Mouse (Mus musculus) neural tube, embryonic 12.5 days (tissue): ENCODE measurements at regions not wholly inside any gene's neighbourhood (a gene's known extent, or its start where the extent isn't known, plus 50 kb on each side); places are given as distances from the start of the nearest gene placed in this dataset.

Experiments used
- ATAC-seq: fragments of 200-750 bp; cut with Nextera tagmentation; 2 replicates; pipeline ENCODE4 v1.8.0; 2017; ENCODE audit warnings: low read depth, mild to moderate bottlenecking, moderate TSS enrichment, moderate library complexity; ENCODE audit not compliant: low FRiP score
- H3K27ac ChIP-seq: fragments of 300-500 bp; sonication (generic); 2 replicates; pipeline ENCODE4 v1.5.1; 2016
- H3K27me3 ChIP-seq: fragments of 300-500 bp; sonication (generic); replicated peaks from 2 replicates; pipeline ENCODE4 v1.6.1; 2016; ENCODE audit warnings: mild to moderate bottlenecking
- H3K36me3 ChIP-seq: fragments of 300-500 bp; sonication (generic); 2 replicates; pipeline ENCODE4 v1.6.1; 2016; ENCODE audit warnings: mild to moderate bottlenecking
- H3K4me1 ChIP-seq: fragments of 300-500 bp; sonication (generic); 2 replicates; pipeline ENCODE4 v1.6.1; 2016
- H3K4me2 ChIP-seq: fragments of 300-500 bp; sonication (generic); replicated peaks from 2 replicates; pipeline ENCODE4 v1.6.1; 2016; ENCODE audit warnings: mild to moderate bottlenecking
- H3K4me3 ChIP-seq: fragments of 300-500 bp; sonication (generic); 2 replicates; pipeline ENCODE4 v1.5.1; 2016
- H3K9ac ChIP-seq: fragments of 300-500 bp; sonication (generic); 2 replicates; pipeline ENCODE4 v1.6.1; 2016; ENCODE audit warnings: mild to moderate bottlenecking
- H3K9me3 ChIP-seq: fragments of 300-500 bp; sonication (generic); 2 replicates; pipeline ENCODE4 v1.6.1; 2016; ENCODE audit warnings: mild to moderate bottlenecking
- WGBS: fragments of 180-500 bp; shearing (Covaris S2); methylation state at CpG from one replicate; pipeline ENCODE4 v1.1.7; 2016; 5-methylcytosine and 5-hydroxymethylcytosine counted together

DNA sequence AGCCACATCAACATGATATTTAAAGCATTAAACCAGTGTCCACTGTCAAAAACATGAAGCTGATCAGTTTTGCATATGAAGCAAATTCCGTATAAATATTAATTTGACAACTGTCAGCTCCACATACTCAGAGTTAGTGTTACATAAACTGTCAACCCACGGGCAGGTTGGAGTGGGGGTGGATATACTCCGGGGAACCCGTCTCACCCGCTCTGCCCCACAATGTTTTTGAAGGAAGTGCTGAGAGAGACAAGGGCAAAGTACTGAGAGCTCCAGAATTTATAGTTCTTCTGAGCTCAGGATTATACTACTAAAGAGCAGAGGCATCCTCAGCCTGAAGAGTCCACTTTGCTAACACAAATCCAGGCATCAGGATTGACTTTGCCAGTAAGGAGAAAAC is 132.5 kb upstream of the Ptprk start:
- Histone ChIP-seq H3K4me2 (no peak overlapping the region), H3K27me3 (no peaks in the 10 kb centered on the region), H3K27ac (no peak overlapping the region), H3K9me3 (no peaks in the 10 kb centered on the region), H3K4me3 (no peak overlapping the region), H3K36me3 (no peaks in the 10 kb centered on the region), H3K4me1 (no peaks in the 10 kb centered on the region), H3K9ac (no peak overlapping the region)
- WGBS, result 90% methylated on average over 5 of the region's 5 CpGs
- no peak for ATAC-seq

DNA sequence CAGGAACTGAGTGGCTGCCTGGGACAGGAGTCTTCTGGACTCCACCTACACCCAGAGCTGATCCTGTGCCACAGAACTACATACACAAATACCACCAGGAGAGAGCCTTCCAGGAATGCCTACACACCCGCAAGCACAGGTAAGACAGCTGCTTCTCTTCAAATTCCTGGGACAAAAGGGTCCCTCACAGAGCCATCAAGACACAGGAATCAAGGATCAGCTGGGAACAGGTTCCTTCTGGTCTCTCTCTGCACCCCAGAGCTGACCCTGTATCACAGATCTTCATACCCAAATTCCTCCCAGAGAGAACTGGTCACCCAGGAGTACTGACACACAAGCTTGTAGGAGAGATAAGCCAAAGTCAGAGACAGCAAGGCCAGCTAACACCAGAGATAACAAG is 125.5 kb upstream of the Ptprk start:
- no peak for ATAC-seq
- H3K4me2 ChIP-seq, result no peak overlapping the region
- WGBS, result 95% methylated on average over 1 of the region's 1 CpGs

DNA sequence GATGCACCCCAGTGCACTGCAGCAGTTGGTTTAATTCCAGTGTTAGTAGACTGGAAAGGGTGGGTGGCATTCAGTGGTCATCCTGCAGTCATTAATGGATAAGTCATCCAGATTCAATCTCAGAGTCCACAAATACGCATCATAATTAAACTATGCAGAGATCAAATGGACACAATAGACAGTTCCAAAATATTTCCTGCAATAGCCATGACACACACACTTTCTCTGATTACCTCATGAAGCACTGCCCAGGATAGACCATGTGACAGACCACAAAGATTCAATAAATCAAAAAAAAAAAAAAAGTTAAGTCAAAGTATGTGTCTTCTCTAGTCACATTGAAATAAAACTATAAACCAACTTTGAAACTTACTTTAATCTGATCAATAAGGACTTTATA is 106.4 kb upstream of the Ptprk start:
- H3K4me3 ChIP-seq, result no peak overlapping the region
- no peaks in the 10 kb centered on the region for H3K36me3 ChIP-seq
- H3K27me3 ChIP-seq, result no peaks in the 10 kb centered on the region
- no peaks in the 10 kb centered on the region for H3K9me3 ChIP-seq
- no peaks in the 10 kb centered on the region for H3K4me1 ChIP-seq
- no peak for ATAC-seq
- H3K9ac ChIP-seq, result no peak overlapping the region
- H3K4me2 ChIP-seq, result no peak overlapping the region
- WGBS, result 100% methylated on average over 1 of the region's 1 CpGs
- no peak overlapping the region for H3K27ac ChIP-seq

More for the DNA sequence above, 125.5 kb upstream of the Ptprk start:
- Histone ChIP-seq H3K36me3 (no peaks in the 10 kb centered on the region), H3K27me3 (no peaks in the 10 kb centered on the region), H3K9me3 (no peaks in the 10 kb centered on the region), H3K9ac (no peak overlapping the region), H3K4me3 (no peak overlapping the region), H3K4me1 (no peaks in the 10 kb centered on the region), H3K27ac (no peak overlapping the region)

DNA sequence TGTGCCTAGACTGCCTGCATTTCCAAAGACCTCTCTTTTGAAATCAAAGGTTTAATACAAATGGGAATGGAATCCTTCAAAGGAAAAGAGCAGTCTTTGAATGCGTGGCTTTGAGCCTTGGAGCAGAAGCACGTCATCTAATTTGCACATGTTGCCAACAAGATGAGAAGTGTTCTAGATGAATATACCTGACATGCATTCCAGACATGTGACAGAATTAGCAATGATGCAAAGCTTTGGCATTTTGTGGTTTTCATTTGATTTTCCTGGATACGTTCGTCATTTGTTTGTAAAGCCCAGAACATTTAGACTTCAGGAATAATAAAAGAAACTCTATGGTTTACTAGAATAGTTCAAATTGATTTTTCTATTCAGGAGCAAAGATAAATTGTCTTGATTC is 90.6 kb upstream of the Ptprk start:
- WGBS, result 93% methylated on average over 4 of the region's 4 CpGs
- H3K4me3 ChIP-seq, result no peak overlapping the region
- H3K4me2 ChIP-seq, result no peak overlapping the region
- ATAC-seq, result no peak
- H3K36me3 ChIP-seq, result no peaks in the 10 kb centered on the region
- no peak overlapping the region for H3K9ac ChIP-seq
- no peaks in the 10 kb centered on the region for H3K27me3 ChIP-seq
- H3K9me3 ChIP-seq, result no peaks in the 10 kb centered on the region
- H3K27ac ChIP-seq, result no peak overlapping the region
- no peaks in the 10 kb centered on the region for H3K4me1 ChIP-seq

DNA sequence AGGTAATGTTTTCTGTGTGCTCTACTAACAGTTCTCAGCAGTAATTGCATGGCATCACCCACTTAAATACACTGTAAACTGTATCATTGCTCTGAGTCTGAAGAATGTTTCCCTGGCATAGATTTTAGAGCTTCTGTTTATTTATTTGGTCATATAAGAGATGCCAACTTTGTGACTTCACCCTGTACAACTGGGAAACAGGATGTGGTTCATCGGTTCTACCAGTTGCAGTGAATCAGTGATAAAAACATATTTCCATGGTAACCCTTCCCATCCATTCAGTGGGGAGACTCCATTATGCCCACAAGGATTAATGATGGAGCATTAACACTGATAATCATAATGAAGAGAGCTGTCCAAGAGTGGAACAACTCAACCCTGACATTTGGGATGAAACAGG is 89.6 kb upstream of the Ptprk start:
- Histone ChIP-seq H3K27me3 (no peaks in the 10 kb centered on the region), H3K4me2 (no peak overlapping the region), H3K4me3 (no peak overlapping the region), H3K9me3 (no peaks in the 10 kb centered on the region), H3K9ac (no peak overlapping the region), H3K36me3 (no peaks in the 10 kb centered on the region), H3K4me1 (no peaks in the 10 kb centered on the region), H3K27ac (no peak overlapping the region)
- 73% methylated on average over 1 of the region's 1 CpGs for WGBS
- no peak for ATAC-seq

DNA sequence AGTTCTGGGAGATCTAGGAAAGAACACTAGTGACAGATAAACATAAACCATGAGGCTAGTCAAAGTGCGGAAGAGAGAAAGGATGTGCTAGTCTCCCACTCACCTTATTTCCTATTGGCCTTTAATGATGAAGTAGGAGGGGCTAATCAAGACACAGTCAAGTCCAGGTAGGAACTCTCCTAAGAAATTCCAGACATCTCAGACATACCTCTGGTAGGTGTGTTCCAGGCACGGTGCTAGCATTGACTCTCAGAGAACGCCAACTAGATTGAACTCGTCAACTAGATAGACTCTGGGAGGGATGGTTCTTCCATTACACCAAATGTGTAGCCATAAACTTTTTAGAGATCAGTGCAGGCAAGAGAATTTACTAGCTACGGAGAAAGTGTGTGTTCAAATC is 87.6 kb upstream of the Ptprk start:
- no peaks in the 10 kb centered on the region for H3K27me3 ChIP-seq
- no peak for ATAC-seq
- H3K4me1 ChIP-seq, result no peaks in the 10 kb centered on the region
- no peak overlapping the region for H3K4me2 ChIP-seq
- no peak overlapping the region for H3K4me3 ChIP-seq
- H3K36me3 ChIP-seq, result no peaks in the 10 kb centered on the region
- no peak overlapping the region for H3K27ac ChIP-seq
- H3K9ac ChIP-seq, result no peak overlapping the region
- no peaks in the 10 kb centered on the region for H3K9me3 ChIP-seq
- WGBS, result 91% methylated on average over 5 of the region's 5 CpGs

DNA sequence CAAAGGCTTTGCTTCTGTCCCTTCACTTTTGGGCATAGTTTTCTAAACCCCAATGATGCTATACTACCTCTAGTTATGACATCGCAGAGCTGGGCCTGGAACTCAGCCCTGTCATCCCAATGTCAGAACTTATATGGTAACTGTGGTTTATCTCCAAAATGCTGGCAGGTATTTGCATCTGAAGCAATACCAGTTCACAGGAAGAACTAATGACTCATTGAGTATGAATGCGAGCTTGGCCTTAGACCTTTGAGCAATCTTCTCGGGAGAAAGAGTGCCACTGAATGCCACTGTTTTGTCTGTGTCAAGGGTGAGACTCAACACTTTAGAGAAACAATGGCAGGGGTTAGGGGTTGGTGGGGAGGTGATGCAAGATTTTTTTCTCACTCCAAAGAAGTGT is 86.6 kb upstream of the Ptprk start:
- Histone ChIP-seq H3K9me3 (no peaks in the 10 kb centered on the region), H3K4me3 (no peak overlapping the region), H3K27ac (no peak overlapping the region), H3K4me2 (no peak overlapping the region), H3K36me3 (no peaks in the 10 kb centered on the region), H3K27me3 (no peaks in the 10 kb centered on the region), H3K9ac (no peak overlapping the region), H3K4me1 (no peaks in the 10 kb centered on the region)
- WGBS, result 67% methylated on average over 3 of the region's 3 CpGs
- ATAC-seq, result no peak

DNA sequence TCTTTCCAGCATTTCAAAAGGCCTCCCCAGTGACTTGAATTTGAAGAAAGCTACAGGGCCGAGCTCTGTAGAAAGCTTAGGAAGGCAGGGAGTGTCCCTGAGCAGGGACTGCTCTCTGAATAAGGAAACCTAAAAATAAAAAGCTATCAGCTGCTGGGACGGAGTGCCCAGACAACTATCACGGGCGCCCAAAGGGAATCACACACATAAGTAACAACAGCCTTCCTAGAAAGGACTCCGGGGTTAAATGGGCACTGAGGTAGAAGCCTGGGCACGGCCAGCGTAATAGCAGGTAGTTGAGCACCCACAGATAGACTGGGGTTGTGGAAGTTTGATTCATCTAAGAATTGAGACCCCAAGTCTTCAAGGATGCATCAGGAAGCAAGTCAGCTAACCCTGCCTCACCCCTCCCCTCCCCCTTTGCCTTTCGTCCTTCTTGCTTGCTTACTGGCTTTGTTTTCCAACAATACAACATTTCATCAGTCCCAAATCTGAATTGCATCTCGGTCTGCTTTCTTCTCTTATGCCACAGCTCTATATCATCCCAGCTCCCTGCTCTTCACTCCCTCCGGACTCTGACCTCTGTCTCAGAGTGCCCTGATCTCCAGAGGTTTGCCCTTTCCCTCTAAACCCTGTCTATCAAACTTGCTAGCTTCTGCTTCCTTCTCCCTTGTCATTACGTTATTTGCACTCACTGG is 84.1 kb upstream of the Ptprk start:
- WGBS, result 59% methylated on average over 11 of the region's 11 CpGs
- Histone ChIP-seq H3K36me3 (no peaks in the 10 kb centered on the region), H3K9me3 (no peaks in the 10 kb centered on the region), H3K4me2 (no peak overlapping the region), H3K27ac (no peak overlapping the region), H3K27me3 (no peaks in the 10 kb centered on the region), H3K4me3 (no peak overlapping the region), H3K4me1 (no peaks in the 10 kb centered on the region), H3K9ac (no peak overlapping the region)
- ATAC-seq, result peak; percentile 50; the same call in 1 of the 2 replicates

DNA sequence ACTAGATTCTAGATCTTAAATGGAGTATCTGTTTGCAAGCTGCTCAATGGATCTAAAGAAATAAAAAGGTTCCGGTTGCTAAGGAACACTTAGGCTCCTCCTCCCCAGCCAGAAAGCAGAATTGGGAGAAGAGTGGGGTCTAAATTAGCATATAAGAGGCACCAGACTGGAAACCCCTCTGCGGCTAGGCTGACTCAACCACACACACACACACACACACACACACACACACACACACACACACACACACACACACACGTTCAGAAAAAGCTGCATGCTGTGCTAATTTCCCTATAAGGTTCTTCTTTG is 83.6 kb upstream of the Ptprk start:
- Histone ChIP-seq H3K9me3 (no peaks in the 10 kb centered on the region), H3K36me3 (no peaks in the 10 kb centered on the region), H3K4me2 (no peak overlapping the region), H3K4me3 (no peak overlapping the region), H3K27ac (no peak overlapping the region), H3K4me1 (no peaks in the 10 kb centered on the region), H3K27me3 (no peaks in the 10 kb centered on the region), H3K9ac (no peak overlapping the region)
- 37% methylated on average over 3 of the region's 3 CpGs for WGBS
- ATAC-seq, result peak; percentile 58; the same call in 1 of the 2 replicates

DNA sequence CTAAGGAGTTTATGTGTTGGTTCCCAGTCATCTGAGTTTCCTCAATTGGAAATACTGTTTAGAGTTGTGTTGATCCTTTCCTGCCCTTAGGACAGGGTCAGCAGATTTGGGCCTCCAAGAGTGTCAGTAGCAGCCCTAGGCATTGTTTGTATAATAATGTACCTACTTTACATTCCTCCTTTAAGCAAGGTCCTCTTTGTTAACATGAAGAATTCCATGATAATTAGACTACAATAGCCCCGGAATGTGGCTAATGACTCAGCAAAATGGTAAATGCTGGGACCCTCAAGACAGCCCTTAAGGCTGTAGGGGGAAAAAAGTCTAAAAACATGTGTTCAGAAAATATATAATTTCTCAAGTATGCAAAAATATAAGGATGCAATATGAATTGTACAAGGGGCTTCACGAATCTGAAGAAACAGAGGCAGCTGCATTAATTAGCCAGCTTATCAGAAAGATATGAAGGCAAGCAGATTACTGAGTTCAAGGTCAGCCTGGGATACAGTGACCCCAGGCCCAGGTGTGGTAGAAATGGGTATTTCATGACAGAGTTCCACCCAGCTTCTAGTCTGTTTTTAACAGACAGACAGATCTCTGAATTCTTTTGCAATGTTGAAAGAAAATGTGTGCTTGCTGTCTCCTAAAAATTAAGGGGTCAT is 80.1 kb upstream of the Ptprk start:
- no peaks in the 10 kb centered on the region for H3K27me3 ChIP-seq
- no peak for ATAC-seq
- H3K4me2 ChIP-seq, result no peak overlapping the region
- no peaks in the 10 kb centered on the region for H3K9me3 ChIP-seq
- no peaks in the 10 kb centered on the region for H3K4me1 ChIP-seq
- no peak overlapping the region for H3K27ac ChIP-seq
- H3K9ac ChIP-seq, result no peak overlapping the region
- no peaks in the 10 kb centered on the region for H3K36me3 ChIP-seq
- WGBS, result 66% methylated on average over 2 of the region's 2 CpGs
- H3K4me3 ChIP-seq, result no peak overlapping the region

DNA sequence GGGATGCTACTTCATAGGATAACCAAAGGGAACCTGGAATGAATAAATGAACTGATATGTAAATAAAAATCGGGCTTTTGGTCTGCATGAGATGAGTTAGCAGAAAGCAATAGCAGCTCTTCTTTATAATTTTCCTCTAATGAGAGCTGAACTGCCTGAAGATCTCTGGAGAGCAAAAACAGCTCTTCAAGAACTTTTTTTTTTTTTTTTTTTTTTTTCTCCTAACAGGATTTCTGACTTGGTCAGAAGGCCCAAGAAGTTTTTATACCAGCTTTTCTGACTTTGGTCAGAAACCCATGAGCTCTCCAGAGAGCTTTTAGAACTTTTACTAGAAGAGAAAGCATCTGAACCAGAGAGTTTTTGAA is 79.6 kb upstream of the Ptprk start:
- no peak for ATAC-seq
- Histone ChIP-seq H3K4me3 (no peak overlapping the region), H3K36me3 (no peaks in the 10 kb centered on the region), H3K9ac (no peak overlapping the region), H3K9me3 (no peaks in the 10 kb centered on the region), H3K27me3 (no peaks in the 10 kb centered on the region), H3K4me1 (no peaks in the 10 kb centered on the region), H3K4me2 (no peak overlapping the region), H3K27ac (no peak overlapping the region)
- 86% methylated on average over 1 of the region's 1 CpGs for WGBS

DNA sequence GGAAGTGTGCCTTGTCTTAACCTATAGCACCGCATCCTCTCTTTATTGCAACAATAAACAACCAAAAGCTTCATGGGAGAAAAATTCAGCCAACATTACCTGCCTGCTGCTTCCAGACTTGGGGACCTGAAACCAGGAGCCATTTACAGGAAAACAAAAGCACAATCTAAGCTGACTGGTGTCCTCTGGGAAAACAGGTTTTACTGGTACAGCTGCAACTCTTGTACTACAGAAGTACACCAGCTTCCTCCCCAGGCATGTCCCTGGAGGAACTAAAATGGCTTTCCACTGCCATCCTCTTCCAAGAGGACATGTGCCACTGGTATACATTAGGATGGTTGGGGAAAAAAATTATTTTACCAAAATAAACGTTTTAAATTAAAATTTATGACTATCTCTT is 63.9 kb upstream of the Ptprk start:
- no peaks in the 10 kb centered on the region for H3K9me3 ChIP-seq
- H3K4me2 ChIP-seq, result no peak overlapping the region
- no peak overlapping the region for H3K9ac ChIP-seq
- no peaks in the 10 kb centered on the region for H3K27me3 ChIP-seq
- no peaks in the 10 kb centered on the region for H3K4me1 ChIP-seq
- no peak overlapping the region for H3K4me3 ChIP-seq
- WGBS, result 53% methylated on average over 2 of the region's 2 CpGs
- H3K27ac ChIP-seq, result no peak overlapping the region
- ATAC-seq, result no peak
- H3K36me3 ChIP-seq, result no peaks in the 10 kb centered on the region

DNA sequence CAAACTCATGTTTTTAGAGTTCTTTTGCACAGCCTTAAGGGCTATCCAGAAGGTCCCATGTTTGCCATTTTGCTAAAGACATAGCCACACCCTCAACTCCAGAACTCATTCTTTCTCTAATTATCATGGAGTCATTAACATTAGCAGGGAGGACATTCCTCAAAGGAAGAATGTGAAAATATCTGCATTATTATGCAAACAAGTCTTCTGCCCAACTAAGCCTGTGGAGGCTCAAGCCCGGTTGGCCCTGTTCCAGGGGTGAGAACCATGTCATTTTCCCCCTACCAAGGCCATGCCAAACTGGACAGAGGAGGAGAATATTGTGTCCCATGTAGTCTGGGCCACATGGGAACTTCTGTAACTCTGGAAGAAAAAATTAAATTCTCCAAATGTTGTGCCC is 62.5 kb upstream of the Ptprk start:
- Histone ChIP-seq H3K9ac (no peak overlapping the region), H3K27me3 (no peaks in the 10 kb centered on the region), H3K4me1 (no peaks in the 10 kb centered on the region), H3K9me3 (no peaks in the 10 kb centered on the region), H3K4me3 (no peak overlapping the region), H3K36me3 (no peaks in the 10 kb centered on the region), H3K4me2 (no peak overlapping the region), H3K27ac (no peak overlapping the region)
- ATAC-seq, result no peak
- 82% methylated on average over 1 of the region's 1 CpGs for WGBS
